Mouse (Mus musculus): ENCODE data around the gene Ralgps2.

DNA sequence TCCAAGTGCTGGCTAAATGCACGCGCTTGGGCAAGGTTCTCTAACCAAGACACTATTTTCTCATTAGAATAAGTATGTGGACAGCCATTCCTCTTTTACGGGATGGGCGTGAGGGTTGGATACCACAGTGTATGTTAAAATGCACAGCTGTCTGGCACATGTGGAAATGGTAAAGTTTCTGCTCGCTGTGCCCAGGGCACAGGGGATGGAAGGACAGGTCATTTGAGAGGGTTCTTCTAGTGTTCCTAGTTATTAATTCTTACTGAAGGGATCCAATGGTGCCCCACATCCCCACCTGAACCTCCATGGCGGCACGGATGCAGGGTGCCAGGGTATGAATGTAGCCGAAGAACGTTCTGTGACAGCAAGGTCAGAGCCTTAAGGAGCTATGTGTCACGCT lies 154.5 kb downstream of the Ralgps2 start:
- TF ChIP-seq CTCF (IDR thresholded peaks at IDR 0.05; ENCODE audit: low read depth) (no peak), EP300 (IDR thresholded peaks at IDR 0.05; ENCODE audit: low read depth) (no peak)
